Mouse (Mus musculus) stomach, embryonic 14.5 days (tissue): ENCODE measurements around the gene Cldn20. TPM values are rescaled to one million over a fixed set of nuclear protein-coding genes. Genes with fewer than 3 reads are reported as not detected.

ENCODE experiments used
- ATAC-seq: fragments of 200-750 bp; cut with Nextera tagmentation; 2 replicates; pipeline ENCODE4 v1.8.0; 2017; ENCODE audit warnings: low read depth, moderate TSS enrichment; ENCODE audit not compliant: insufficient number of reproducible peaks, insufficient read depth, low FRiP score
- H3K27ac ChIP-seq: fragments of 300-500 bp; sonication (generic); 2 replicates; pipeline ENCODE4 v1.5.1; 2014; ENCODE audit warnings: mild to moderate bottlenecking, low read length, moderate library complexity, mixed read lengths
- H3K27me3 ChIP-seq: fragments of 300-500 bp; sonication (generic); 2 replicates; pipeline ENCODE4 v1.6.1; 2014; ENCODE audit warnings: low read length, control low read depth, mixed read lengths; ENCODE audit not compliant: control insufficient read depth, insufficient read depth
- H3K36me3 ChIP-seq: fragments of 300-500 bp; sonication (generic); 2 replicates; pipeline ENCODE4 v1.6.1; 2014; ENCODE audit warnings: mild to moderate bottlenecking, control low read depth, low read length, moderate library complexity, mixed read lengths; ENCODE audit not compliant: control insufficient read depth, insufficient read depth
- H3K4me1 ChIP-seq: fragments of 300-500 bp; sonication (generic); 2 replicates; pipeline ENCODE4 v1.6.1; 2014; ENCODE audit warnings: low read length, control low read depth, mixed read lengths; ENCODE audit not compliant: control insufficient read depth, insufficient read depth
- H3K4me2 ChIP-seq: fragments of 300-500 bp; sonication (generic); replicated peaks from 2 replicates; pipeline ENCODE4 v1.6.1; 2014; ENCODE audit warnings: low read depth, low read length, control low read depth
- H3K4me3 ChIP-seq: fragments of 300-500 bp; sonication (generic); 2 replicates; pipeline ENCODE4 v1.5.1; 2014; ENCODE audit warnings: low read depth, low read length, control low read depth
- H3K9ac ChIP-seq: fragments of 300-500 bp; sonication (generic); replicated peaks from 2 replicates; pipeline ENCODE4 v1.6.1; 2014; ENCODE audit warnings: low read depth, mild to moderate bottlenecking, control low read depth, low read length, moderate library complexity, mixed read lengths
- H3K9me3 ChIP-seq: fragments of 300-500 bp; sonication (generic); 2 replicates; pipeline ENCODE4 v1.6.1; 2016; ENCODE audit warnings: low read depth, low read length, control low read depth; ENCODE audit not compliant: control insufficient read depth
- WGBS: fragments of 180-500 bp; shearing (Covaris S2); extraction: QIAGEN DNeasy Blood & Tissue Kit; methylation state at CpG from one replicate; pipeline ENCODE4 v1.1.7; 2014; 5-methylcytosine and 5-hydroxymethylcytosine counted together
- polyA plus RNA-seq: library from polyadenylated mRNA; unstranded; fragments of >200 nt; fragmentation: Nextera tagmentation; extraction: Ambion mirVana; gene quantifications from 2 replicates; pipeline ENCODE4 v1.2.1, GENCODE M21; 2014

The Cldn20 gene
- polyA plus RNA-seq, 1 experiment from 2014 or later, result 0.55 TPM

DNA sequence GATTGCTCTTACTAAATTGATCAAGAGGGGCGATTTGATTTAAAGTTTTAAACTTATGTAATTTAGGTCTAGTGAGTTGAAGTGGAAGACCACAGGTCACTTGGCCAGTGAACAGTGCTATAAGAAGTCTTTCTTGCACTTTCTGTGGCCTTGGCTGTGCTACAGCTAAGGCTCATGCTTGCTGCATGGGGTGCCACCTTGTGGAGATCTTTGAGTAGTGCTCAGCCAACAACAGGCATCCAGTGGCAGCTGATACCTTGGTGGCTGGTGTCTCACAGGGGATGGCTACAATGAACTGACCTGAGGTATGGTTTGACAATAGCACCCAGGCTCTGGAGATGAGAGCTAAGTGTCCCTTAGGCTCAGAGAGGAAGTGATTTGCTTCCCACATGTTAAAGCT, 22.5 kb upstream of the Cldn20 start:
- no peak overlapping the region for H3K9ac ChIP-seq
- H3K4me3 ChIP-seq, result no peak overlapping the region
- H3K4me2 ChIP-seq, result no peak overlapping the region
- WGBS, result 17% methylated on average over 1 of the region's 1 CpGs
- H3K9me3 ChIP-seq, result no peaks in the 10 kb centered on the region
- no peaks in the 10 kb centered on the region; the same call in 1 of the 2 replicates for H3K36me3 ChIP-seq
- H3K4me1 ChIP-seq, result no peaks in the 10 kb centered on the region
- H3K27ac ChIP-seq, result no peak overlapping the region
- peak; percentile 58; the same call in 1 of the 2 replicates for ATAC-seq
- H3K27me3 ChIP-seq, result no peaks in the 10 kb centered on the region

- WGBS, result 80% methylated on average over 5 of the region's 5 CpGs
- Histone ChIP-seq H3K27ac (no peak overlapping the region), H3K4me3 (no peak overlapping the region), H3K4me1 (no peaks in the 10 kb centered on the region), H3K9ac (no peak overlapping the region), H3K4me2 (no peak overlapping the region), H3K36me3 (no peaks in the 10 kb centered on the region; the same call in 1 of the 2 replicates), H3K27me3 (no peaks in the 10 kb centered on the region), H3K9me3 (no peaks in the 10 kb centered on the region)
- ATAC-seq, result no peak
These were observed 18.0 kb upstream of the Cldn20 start for GRCm38 (mm10) chr17:3514316-3514715.

- no peak for ATAC-seq
- H3K4me1 ChIP-seq, result no peaks in the 10 kb centered on the region
- no peak overlapping the region for H3K4me2 ChIP-seq
- WGBS, result 90% methylated on average over 8 of the region's 8 CpGs
- H3K9me3 ChIP-seq, result no peaks in the 10 kb centered on the region
- no peak overlapping the region for H3K27ac ChIP-seq
- no peaks in the 10 kb centered on the region for H3K27me3 ChIP-seq
- H3K4me3 ChIP-seq, result no peak overlapping the region
- H3K9ac ChIP-seq, result no peak overlapping the region
- H3K36me3 ChIP-seq, result no peaks in the 10 kb centered on the region
These were observed 16.5 kb upstream of the Cldn20 start for GRCm38 (mm10) chr17:3515851-3516250.

- ATAC-seq, result no peak
- Histone ChIP-seq H3K36me3 (no peaks in the 10 kb centered on the region), H3K27me3 (no peaks in the 10 kb centered on the region), H3K9ac (no peak overlapping the region), H3K4me3 (no peak overlapping the region), H3K27ac (no peak overlapping the region), H3K9me3 (no peaks in the 10 kb centered on the region), H3K4me2 (no peak overlapping the region), H3K4me1 (no peaks in the 10 kb centered on the region)
- 80% methylated on average over 9 of the region's 9 CpGs for WGBS
These were observed 15.9 kb upstream of the Cldn20 start for GRCm38 (mm10) chr17:3516406-3516805.

GRCm38 (mm10) chr17:3520344-3520743, 12.0 kb upstream of the Cldn20 start:
- 90% methylated on average over 5 of the region's 5 CpGs for WGBS
- Histone ChIP-seq H3K36me3 (no peaks in the 10 kb centered on the region; the same call in 1 of the 2 replicates), H3K27me3 (no peaks in the 10 kb centered on the region), H3K9me3 (no peaks in the 10 kb centered on the region), H3K4me1 (no peaks in the 10 kb centered on the region), H3K9ac (no peak overlapping the region), H3K4me2 (no peak overlapping the region), H3K4me3 (no peak overlapping the region), H3K27ac (no peak overlapping the region)
- ATAC-seq, result no peak

- WGBS, result 81% methylated on average over 6 of the region's 6 CpGs
- H3K4me3 ChIP-seq, result no peak overlapping the region
- H3K27ac ChIP-seq, result no peak overlapping the region
- H3K4me2 ChIP-seq, result no peak overlapping the region
- no peak for ATAC-seq
- no peaks in the 10 kb centered on the region for H3K36me3 ChIP-seq
- H3K9ac ChIP-seq, result no peak overlapping the region
- H3K4me1 ChIP-seq, result no peaks in the 10 kb centered on the region
- no peaks in the 10 kb centered on the region for H3K9me3 ChIP-seq
- no peaks in the 10 kb centered on the region for H3K27me3 ChIP-seq
These were observed 4.4 kb upstream of the Cldn20 start for GRCm38 (mm10) chr17:3527841-3528471.

- ATAC-seq, result no peak
- Histone ChIP-seq H3K27me3 (no peaks in the 10 kb centered on the region), H3K27ac (no peak overlapping the region), H3K4me3 (no peak overlapping the region), H3K4me2 (no peak overlapping the region), H3K9ac (no peak overlapping the region), H3K4me1 (no peaks in the 10 kb centered on the region), H3K9me3 (no peaks in the 10 kb centered on the region), H3K36me3 (no peaks in the 10 kb centered on the region)
- 43% methylated on average over 3 of the region's 3 CpGs for WGBS
These were observed 2.8 kb upstream of the Cldn20 start for GRCm38 (mm10) chr17:3529523-3529922.

GRCm38 (mm10) chr17:3530549-3530948, 1.8 kb upstream of the Cldn20 start:
- 77% methylated on average over 7 of the region's 7 CpGs for WGBS

DNA sequence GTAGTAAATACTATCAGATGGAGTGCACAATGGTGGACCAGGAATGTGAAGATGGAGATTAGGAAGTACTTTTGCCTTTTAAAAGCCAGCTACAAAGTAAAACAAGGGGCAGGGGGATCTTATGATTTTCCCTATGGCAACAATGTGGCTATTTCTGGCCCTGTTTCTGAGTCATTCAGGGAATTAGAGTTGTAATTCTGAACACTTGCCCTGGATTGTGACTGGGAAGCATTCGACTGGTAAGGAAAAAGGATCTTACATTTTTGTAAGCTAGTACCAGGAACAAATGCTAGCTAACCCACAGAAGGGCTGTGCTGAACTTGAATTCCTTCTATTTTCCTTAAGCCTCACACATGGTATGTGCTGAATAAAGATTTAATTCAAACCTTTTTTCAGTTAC, 713 bp upstream of the Cldn20 start:
- no peaks in the 10 kb centered on the region for H3K27me3 ChIP-seq
- no peaks in the 10 kb centered on the region for H3K36me3 ChIP-seq
- no peak overlapping the region for H3K9ac ChIP-seq
- H3K4me2 ChIP-seq, result no peak overlapping the region
- H3K4me1 ChIP-seq, result no peaks in the 10 kb centered on the region
- no peak for ATAC-seq
- no peaks in the 10 kb centered on the region for H3K9me3 ChIP-seq
- 86% methylated on average over 1 of the region's 1 CpGs for WGBS
- no peak overlapping the region for H3K27ac ChIP-seq
- no peak overlapping the region for H3K4me3 ChIP-seq

More at GRCm38 (mm10) chr17:3530549-3530948, 1.8 kb upstream of the Cldn20 start:
- Histone ChIP-seq H3K9me3 (no peaks in the 10 kb centered on the region), H3K27ac (no peak overlapping the region), H3K4me1 (no peaks in the 10 kb centered on the region), H3K9ac (no peak overlapping the region), H3K36me3 (no peaks in the 10 kb centered on the region), H3K4me2 (no peak overlapping the region), H3K4me3 (no peak overlapping the region), H3K27me3 (no peaks in the 10 kb centered on the region)
- no peak for ATAC-seq
